Mouse (Mus musculus) activated CD4-positive, CD25-positive, alpha-beta regulatory T cell, adult 9 weeks (primary cell): ENCODE data around the gene Acot12. TPM values are rescaled to one million over a fixed set of nuclear protein-coding genes. Genes with fewer than 3 reads are reported as not detected.

ENCODE experiments used
- polyA plus RNA-seq: library from polyadenylated mRNA; unstranded; fragments of 100-300 nt; shearing (Covaris generic); gene quantifications from one replicate; pipeline ENCODE4 v1.2.1, GENCODE M21; 2017

Acot12 gene
- 0.35 TPM for polyA plus RNA-seq

GRCm38 (mm10) chr13:91741280-91742047, at the start of gene Acot12:
Gene Acot12, plus strand, starts transcription at chr13:91741512.

GRCm38 (mm10) chr13:91807155-91807839, 66.0 kb downstream of the Acot12 start, which contains the start of gene Zcchc9:
Gene Zcchc9, minus strand, starts transcription at chr13:91807705.

Other genes starting within 250 kb of the Acot12 start
- gene Zcchc9, start 66.2 kb downstream of the Acot12 start, polyA plus RNA-seq: 52.1 TPM
- gene Ckmt2, start 135.4 kb downstream of the Acot12 start, polyA plus RNA-seq: not detected